Mouse (Mus musculus) midbrain, embryonic 16.5 days (tissue): ENCODE measurements around the gene Cds2. TPM values are rescaled to one million over a fixed set of nuclear protein-coding genes. Genes with fewer than 3 reads are reported as not detected.
"Not testable (repeated sequence)": the region's sequence is repeated elsewhere in the genome, so short reads cannot be mapped to it uniquely, and the experiment has no call there.

Experiments used
- ATAC-seq: fragments of 200-750 bp; cut with Nextera tagmentation; 2 replicates; pipeline ENCODE4 v1.8.0; 2017; ENCODE audit warnings: moderate TSS enrichment
- H3K27ac ChIP-seq: fragments of 300-500 bp; sonication (generic); 2 replicates; pipeline ENCODE4 v1.5.1; 2014; ENCODE audit warnings: mild to moderate bottlenecking, low read length, mixed read lengths
- H3K27me3 ChIP-seq: fragments of 300-500 bp; sonication (generic); 2 replicates; pipeline ENCODE4 v1.6.1; 2014; ENCODE audit warnings: low read depth, low read length, mixed read lengths; ENCODE audit not compliant: control insufficient read depth, insufficient read depth
- H3K36me3 ChIP-seq: fragments of 300-500 bp; sonication (generic); 2 replicates; pipeline ENCODE4 v1.6.1; 2014; ENCODE audit warnings: mild to moderate bottlenecking, low read length, moderate library complexity, mixed read lengths; ENCODE audit not compliant: control insufficient read depth, insufficient read depth
- H3K4me1 ChIP-seq: fragments of 300-500 bp; sonication (generic); 2 replicates; pipeline ENCODE4 v1.6.1; 2014; ENCODE audit warnings: mild to moderate bottlenecking, low read length, mixed read lengths; ENCODE audit not compliant: control insufficient read depth, insufficient read depth
- H3K4me2 ChIP-seq: fragments of 300-500 bp; sonication (generic); 2 replicates; pipeline ENCODE4 v1.6.1; 2014; ENCODE audit warnings: mild to moderate bottlenecking, low read length, mixed read lengths
- H3K4me3 ChIP-seq: fragments of 300-500 bp; sonication (generic); 2 replicates; pipeline ENCODE4 v1.5.1; 2014; ENCODE audit warnings: low read depth, mild to moderate bottlenecking, low read length, moderate library complexity, mixed read lengths
- H3K9ac ChIP-seq: fragments of 300-500 bp; sonication (generic); 2 replicates; pipeline ENCODE4 v1.6.1; 2014; ENCODE audit warnings: low read depth, low read length, mixed read lengths
- H3K9me3 ChIP-seq: fragments of 300-500 bp; sonication (generic); replicated peaks from 2 replicates; pipeline ENCODE4 v1.6.1; 2014; ENCODE audit warnings: mild to moderate bottlenecking, low read length, mixed read lengths; ENCODE audit not compliant: control insufficient read depth, poor library complexity, severe bottlenecking
- WGBS: fragments of 180-500 bp; shearing (Covaris S2); extraction: QIAGEN DNeasy Blood & Tissue Kit; methylation state at CpG from one replicate; pipeline ENCODE4 v1.1.7; 2014; 5-methylcytosine and 5-hydroxymethylcytosine counted together
- polyA plus RNA-seq: library from polyadenylated mRNA; unstranded; fragments of >200 nt; fragmentation: Nextera tagmentation; extraction: Ambion mirVana; gene quantifications from 2 replicates; pipeline ENCODE4 v1.2.1, GENCODE M21; 2015

The Cds2 gene
- polyA plus RNA-seq, 1 experiment from 2014 or later, result 40.1 TPM

DNA sequence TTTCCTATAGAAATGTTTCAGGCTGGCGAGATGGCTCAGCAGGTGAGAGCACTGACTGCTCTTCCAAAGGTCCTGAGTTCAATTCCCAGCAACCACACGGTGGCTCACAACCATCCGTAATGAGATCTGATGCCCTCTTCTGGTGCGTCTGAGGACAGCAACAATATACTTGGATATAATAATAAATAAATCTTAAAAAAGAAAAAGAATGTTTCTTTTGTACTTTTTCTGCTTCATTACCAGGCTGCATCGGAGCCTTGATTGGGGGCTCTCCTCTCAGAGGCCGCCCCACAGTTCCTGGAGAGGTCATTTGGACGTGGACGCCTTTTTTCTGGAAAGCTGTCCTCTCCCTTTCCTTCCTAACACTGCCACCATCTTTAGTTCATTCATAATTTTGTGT lies 51.1 kb downstream of the Cds2 start:
- H3K9ac ChIP-seq, H3K36me3 ChIP-seq, H3K27me3 ChIP-seq, H3K4me3 ChIP-seq, H3K9me3 ChIP-seq, ATAC-seq, H3K4me2 ChIP-seq, H3K27ac ChIP-seq, H3K4me1 ChIP-seq: not testable (repeated sequence)
- 88% methylated on average over 8 of the region's 8 CpGs for WGBS

DNA sequence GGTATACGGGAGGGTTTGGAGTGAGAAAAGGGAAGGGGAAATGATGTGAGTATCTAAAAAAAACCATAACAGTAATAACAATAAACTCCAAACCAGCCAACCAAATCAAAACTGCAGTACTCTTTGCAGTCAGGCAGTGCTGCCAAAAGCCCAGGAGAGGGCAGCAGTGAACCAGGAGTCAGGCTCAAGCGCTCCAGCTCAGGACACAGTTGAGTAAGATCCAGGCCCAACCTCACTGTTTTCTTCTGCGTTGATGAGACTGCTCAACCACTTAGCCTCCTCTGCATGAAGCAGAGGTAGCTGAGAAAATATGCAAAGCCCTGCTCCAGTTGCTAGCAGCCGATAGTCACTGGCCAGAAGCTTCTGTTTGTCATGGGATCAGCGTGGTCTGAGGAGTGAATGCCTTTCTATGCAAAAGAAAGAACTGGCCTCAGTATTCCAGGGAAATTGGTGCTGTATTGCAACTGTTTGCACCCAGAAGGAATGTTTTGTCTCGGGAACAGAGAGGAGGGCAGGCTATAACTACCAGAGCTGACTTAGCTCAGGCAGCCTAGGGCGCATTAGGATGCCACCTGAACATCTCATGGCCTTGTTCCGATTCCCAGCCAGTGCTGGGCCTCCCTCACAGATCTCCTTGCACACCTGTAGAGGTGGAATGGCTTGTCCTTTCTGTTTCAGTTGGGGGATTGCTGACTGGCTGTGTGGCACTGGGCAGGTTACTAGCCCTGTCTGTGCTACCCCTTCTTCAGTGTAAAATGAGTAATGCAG lies 53.3 kb downstream of the Cds2 start:
- 0 out of 2 replicates have a peak overlapping the region, but pooled peaks have one; percentile 34 for H3K9ac ChIP-seq
- 43% methylated on average over 8 of the region's 8 CpGs for WGBS
- no peak overlapping the region for H3K4me3 ChIP-seq
- H3K9me3 ChIP-seq, result no peaks in the 10 kb centered on the region
- H3K27ac ChIP-seq, result no peak overlapping the region
- no peak overlapping the region for H3K4me2 ChIP-seq
- H3K27me3 ChIP-seq, result no peaks in the 10 kb centered on the region
- no peaks in the 10 kb centered on the region for H3K4me1 ChIP-seq
- no peaks in the 10 kb centered on the region for H3K36me3 ChIP-seq
- peak; percentile 89 for ATAC-seq

DNA sequence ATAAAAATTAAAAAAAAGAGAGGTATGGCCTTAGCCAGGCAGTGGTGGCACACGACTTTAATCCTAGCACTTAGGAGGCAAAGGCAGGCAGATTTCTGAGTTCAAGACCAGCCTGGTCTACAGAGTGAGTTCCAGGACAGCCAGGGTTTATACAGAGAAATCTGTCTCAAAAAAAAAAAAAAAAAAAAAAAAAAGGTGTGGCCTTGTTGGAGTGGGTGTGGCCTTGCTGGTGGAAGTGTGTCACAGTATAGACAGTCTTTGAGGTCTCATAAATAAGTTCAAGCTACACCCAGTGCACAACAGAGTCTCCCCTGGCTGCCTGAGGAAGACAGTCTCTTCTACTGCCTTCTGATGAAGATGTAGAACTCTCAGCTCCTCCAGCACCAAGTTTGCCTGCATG lies 54.2 kb downstream of the Cds2 start:
- 84% methylated on average over 1 of the region's 1 CpGs for WGBS
- Histone ChIP-seq H3K4me2 (no peak overlapping the region), H3K27ac (no peak overlapping the region)

DNA sequence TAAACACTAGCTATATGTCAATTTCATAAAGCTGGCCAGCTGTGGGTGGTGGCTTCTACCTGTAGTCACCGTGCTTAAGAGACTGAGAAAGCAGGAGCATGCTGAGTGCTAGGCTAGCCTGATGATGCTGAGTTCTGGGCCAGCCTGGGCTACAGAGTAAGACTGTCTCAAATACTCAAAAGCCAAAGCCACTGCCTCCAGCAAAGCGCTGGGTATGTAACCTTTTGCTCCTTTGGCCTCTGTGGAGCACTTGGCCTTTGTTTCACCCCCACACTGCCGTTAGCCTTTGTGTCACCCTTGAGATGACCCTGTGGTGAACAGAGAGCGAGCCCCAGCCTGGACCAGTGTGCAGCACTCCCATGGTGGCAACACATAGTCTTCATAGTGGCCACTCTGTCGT lies 57.6 kb downstream of the Cds2 start:
- Histone ChIP-seq H3K4me1 (no peaks in the 10 kb centered on the region), H3K36me3 (no peaks in the 10 kb centered on the region), H3K9ac (no peak overlapping the region), H3K27me3 (no peaks in the 10 kb centered on the region), H3K4me2 (no peak overlapping the region), H3K9me3 (no peaks in the 10 kb centered on the region), H3K4me3 (no peak overlapping the region), H3K27ac (no peak overlapping the region)
- no peak for ATAC-seq
- WGBS, result 77% methylated on average over 5 of the region's 5 CpGs

More for the DNA sequence above, 54.2 kb downstream of the Cds2 start:
- Histone ChIP-seq H3K9me3 (no peaks in the 10 kb centered on the region), H3K27me3 (no peaks in the 10 kb centered on the region), H3K36me3 (no peaks in the 10 kb centered on the region), H3K4me3 (no peak overlapping the region), H3K9ac (no peak overlapping the region), H3K4me1 (no peaks in the 10 kb centered on the region)
- ATAC-seq, result no peak

DNA sequence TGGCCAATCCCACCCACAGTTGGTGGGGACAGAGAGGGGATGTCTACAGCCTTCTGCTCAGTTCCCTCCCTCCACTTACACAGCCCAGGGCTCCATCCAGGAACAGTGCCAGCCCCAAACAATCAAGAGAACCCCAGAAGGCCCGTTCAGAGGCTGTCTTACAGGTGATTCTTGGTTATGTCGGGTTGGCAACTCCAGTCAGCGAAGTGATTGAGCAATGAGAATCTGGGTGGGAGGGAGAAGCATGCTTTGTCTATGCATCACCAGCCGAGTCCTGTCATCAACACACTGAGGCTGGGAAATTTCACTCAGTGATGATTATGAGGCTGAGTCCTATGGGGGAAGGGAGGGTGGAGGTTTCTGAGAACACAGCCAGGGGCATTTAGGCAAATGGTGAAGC lies 60.6 kb downstream of the Cds2 start:
- no peaks in the 10 kb centered on the region for H3K36me3 ChIP-seq
- no peaks in the 10 kb centered on the region for H3K27me3 ChIP-seq
- no peak overlapping the region for H3K4me2 ChIP-seq
- H3K27ac ChIP-seq, result no peak overlapping the region
- H3K4me1 ChIP-seq, result no peaks in the 10 kb centered on the region
- H3K9ac ChIP-seq, result no peak overlapping the region
- H3K4me3 ChIP-seq, result no peak overlapping the region
- ATAC-seq, result no peak
- no peaks in the 10 kb centered on the region for H3K9me3 ChIP-seq
- 76% methylated on average over 4 of the region's 4 CpGs for whole genome bisulfite sequencing

DNA sequence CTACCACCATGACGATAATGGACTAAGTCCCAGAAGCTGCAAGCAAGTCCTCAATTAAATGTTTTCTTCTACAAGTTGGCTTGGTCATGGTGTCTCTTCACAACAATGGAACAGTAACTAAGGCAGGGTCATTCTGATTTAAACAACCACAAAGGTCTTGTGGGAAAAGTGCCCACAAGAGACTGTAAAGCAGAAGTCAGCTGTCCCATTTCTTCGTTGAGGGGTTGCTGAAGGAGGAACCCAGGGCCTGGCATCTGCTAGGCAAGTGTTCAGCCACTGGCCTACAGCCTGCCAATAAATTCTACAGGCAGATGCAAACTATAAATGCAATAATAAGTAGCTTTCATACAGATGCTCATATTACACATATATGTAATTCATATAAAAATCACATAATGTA lies 74.3 kb downstream of the Cds2 start:
- H3K27ac ChIP-seq, result no peak overlapping the region
- H3K4me1 ChIP-seq, result no peaks in the 10 kb centered on the region
- no peaks in the 10 kb centered on the region for H3K36me3 ChIP-seq
- no peak for ATAC-seq
- 90% methylated on average over 2 of the region's 2 CpGs for WGBS
- H3K27me3 ChIP-seq, result no peaks in the 10 kb centered on the region
- H3K4me2 ChIP-seq, result no peak overlapping the region
- no peaks in the 10 kb centered on the region for H3K9me3 ChIP-seq
- no peak overlapping the region for H3K4me3 ChIP-seq
- no peak overlapping the region for H3K9ac ChIP-seq

DNA sequence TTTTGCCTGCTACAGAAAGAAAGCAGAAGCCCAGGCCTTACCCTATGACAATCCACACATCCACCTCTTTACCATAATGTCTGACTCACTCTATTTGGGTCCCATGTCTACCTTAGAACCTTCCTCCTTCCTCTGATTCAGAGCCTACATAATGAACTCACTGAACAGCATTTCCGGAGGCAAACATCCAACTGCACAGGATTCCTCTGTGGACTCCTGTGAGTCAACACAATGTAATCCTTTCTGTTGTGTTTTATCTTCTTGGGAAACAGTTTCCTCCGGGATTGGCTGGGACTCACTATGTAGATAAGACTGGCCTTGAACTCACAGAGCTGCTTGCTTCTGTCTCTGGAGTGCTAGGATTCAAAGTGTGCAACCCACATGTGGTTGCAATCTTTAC lies 77.4 kb downstream of the Cds2 start:
- ATAC-seq, result no peak
- no peak overlapping the region for H3K9ac ChIP-seq
- 79% methylated on average over 2 of the region's 2 CpGs for WGBS
- no peaks in the 10 kb centered on the region for H3K9me3 ChIP-seq
- H3K4me3 ChIP-seq, result no peak overlapping the region
- no peak overlapping the region for H3K27ac ChIP-seq
- no peaks in the 10 kb centered on the region for H3K4me1 ChIP-seq
- H3K36me3 ChIP-seq, result no peaks in the 10 kb centered on the region
- no peak overlapping the region for H3K4me2 ChIP-seq
- H3K27me3 ChIP-seq, result no peaks in the 10 kb centered on the region

DNA sequence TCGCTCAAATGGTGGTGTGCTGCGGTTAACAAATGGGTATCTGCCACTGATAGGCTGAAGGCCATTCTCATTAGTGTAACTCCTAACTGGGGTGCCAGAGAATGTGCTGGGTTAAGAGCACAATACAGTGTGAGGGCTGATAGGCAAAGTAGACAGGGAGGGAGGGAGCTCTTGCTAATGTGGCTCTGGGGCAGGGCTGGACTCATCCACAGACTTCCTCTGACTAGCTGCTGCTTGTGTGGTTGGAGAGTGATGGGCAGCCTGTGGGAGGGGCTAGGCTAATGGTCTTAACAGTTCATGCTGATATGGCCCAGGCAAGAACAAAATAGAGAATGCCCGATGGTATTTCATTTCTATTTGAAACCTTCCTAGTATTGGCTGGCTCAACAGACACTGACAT lies 78.3 kb downstream of the Cds2 start:
- Histone ChIP-seq H3K4me2 (no peak overlapping the region), H3K9me3 (no peaks in the 10 kb centered on the region), H3K4me1 (no peaks in the 10 kb centered on the region), H3K9ac (no peak overlapping the region), H3K27me3 (no peaks in the 10 kb centered on the region), H3K36me3 (no peaks in the 10 kb centered on the region), H3K27ac (no peak overlapping the region), H3K4me3 (no peak overlapping the region)
- ATAC-seq, result no peak
- 97% methylated on average over 3 of the region's 3 CpGs for WGBS

DNA sequence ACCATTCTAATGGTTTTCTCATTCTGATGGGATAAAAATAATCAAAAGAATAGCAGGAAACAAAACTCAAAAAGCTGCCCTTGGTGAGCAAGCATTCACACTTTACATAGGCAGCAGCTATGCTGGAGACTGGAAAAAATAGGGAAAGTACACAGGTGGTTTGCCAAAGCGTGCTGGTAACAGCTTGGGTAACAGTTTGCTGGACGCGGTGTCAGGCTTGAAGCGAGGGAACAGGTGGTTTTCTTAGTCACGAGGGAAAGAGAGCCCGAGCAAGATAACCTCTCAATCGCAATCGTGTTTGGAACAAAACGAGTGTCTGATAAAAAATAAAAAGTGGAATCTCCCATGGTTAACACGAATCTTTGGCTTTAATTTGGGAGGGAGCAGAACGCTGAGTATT lies 80.9 kb downstream of the Cds2 start:
- WGBS, result 91% methylated on average over 11 of the region's 11 CpGs
- Histone ChIP-seq H3K9me3 (no peaks in the 10 kb centered on the region), H3K27me3 (no peaks in the 10 kb centered on the region), H3K4me3 (no peak overlapping the region), H3K9ac (no peak overlapping the region), H3K4me2 (no peak overlapping the region), H3K4me1 (no peaks in the 10 kb centered on the region), H3K36me3 (no peaks in the 10 kb centered on the region), H3K27ac (no peak overlapping the region)
- no peak for ATAC-seq
